Mouse (Mus musculus) embryonic facial prominence, embryonic 12.5 days (tissue): ENCODE measurements around the gene Fip1l1. TPM values are rescaled to one million over a fixed set of nuclear protein-coding genes. Genes with fewer than 3 reads are reported as not detected.

Experiments used
- ATAC-seq: fragments of 200-750 bp; cut with Nextera tagmentation; 2 replicates; pipeline ENCODE4 v1.8.0; 2017; ENCODE audit not compliant: insufficient number of reproducible peaks, insufficient read depth, low FRiP score, low TSS enrichment
- H3K27ac ChIP-seq: fragments of 300-500 bp; sonication (generic); 2 replicates; pipeline ENCODE4 v1.5.1; 2016; ENCODE audit warnings: mild to moderate bottlenecking
- H3K27me3 ChIP-seq: fragments of 300-500 bp; sonication (generic); 2 replicates; pipeline ENCODE4 v1.6.1; 2016; ENCODE audit warnings: mild to moderate bottlenecking, moderate library complexity
- H3K36me3 ChIP-seq: fragments of 300-500 bp; sonication (generic); 2 replicates; pipeline ENCODE4 v1.6.1; 2016; ENCODE audit warnings: mild to moderate bottlenecking
- H3K4me1 ChIP-seq: fragments of 300-500 bp; sonication (generic); 2 replicates; pipeline ENCODE4 v1.6.1; 2016
- H3K4me2 ChIP-seq: fragments of 300-500 bp; sonication (generic); replicated peaks from 2 replicates; pipeline ENCODE4 v1.6.1; 2016; ENCODE audit warnings: mild to moderate bottlenecking, moderate library complexity
- H3K4me3 ChIP-seq: fragments of 300-500 bp; sonication (generic); 2 replicates; pipeline ENCODE4 v1.5.1; 2016; ENCODE audit warnings: mild to moderate bottlenecking
- H3K9ac ChIP-seq: fragments of 300-500 bp; sonication (generic); 2 replicates; pipeline ENCODE4 v1.6.1; 2016; ENCODE audit warnings: mild to moderate bottlenecking, moderate library complexity
- H3K9me3 ChIP-seq: fragments of 300-500 bp; sonication (generic); 2 replicates; pipeline ENCODE4 v1.6.1; 2016; ENCODE audit warnings: mild to moderate bottlenecking, moderate library complexity
- WGBS: fragments of 180-500 bp; shearing (Covaris S2); methylation state at CpG from one replicate; pipeline ENCODE4 v1.1.7; 2016; 5-methylcytosine and 5-hydroxymethylcytosine counted together
- polyA plus RNA-seq: library from polyadenylated mRNA; unstranded; fragments of >200 nt; fragmentation: Nextera tagmentation; extraction: Ambion mirVana; gene quantifications from 2 replicates; pipeline ENCODE4 v1.2.1, GENCODE M21; 2016

Gene Fip1l1
- polyA plus RNA-seq, 1 experiment from 2014 or later: 122 TPM

GRCm38 (mm10) chr5:74589133-74589532 is 53.9 kb downstream of the Fip1l1 start:
- no peaks in the 10 kb centered on the region for H3K9me3 ChIP-seq
- no peak overlapping the region for H3K27ac ChIP-seq
- no peak for ATAC-seq
- H3K27me3 ChIP-seq: no peaks in the 10 kb centered on the region
- H3K36me3 ChIP-seq: peaks cover 47% of the 10 kb centered on the region
- H3K9ac ChIP-seq: no peak overlapping the region
- no peak overlapping the region for H3K4me3 ChIP-seq
- H3K4me1 ChIP-seq: peaks cover 15% of the 10 kb centered on the region
- H3K4me2 ChIP-seq: no peak overlapping the region
- WGBS: 91% methylated on average over 7 of the region's 7 CpGs

DNA sequence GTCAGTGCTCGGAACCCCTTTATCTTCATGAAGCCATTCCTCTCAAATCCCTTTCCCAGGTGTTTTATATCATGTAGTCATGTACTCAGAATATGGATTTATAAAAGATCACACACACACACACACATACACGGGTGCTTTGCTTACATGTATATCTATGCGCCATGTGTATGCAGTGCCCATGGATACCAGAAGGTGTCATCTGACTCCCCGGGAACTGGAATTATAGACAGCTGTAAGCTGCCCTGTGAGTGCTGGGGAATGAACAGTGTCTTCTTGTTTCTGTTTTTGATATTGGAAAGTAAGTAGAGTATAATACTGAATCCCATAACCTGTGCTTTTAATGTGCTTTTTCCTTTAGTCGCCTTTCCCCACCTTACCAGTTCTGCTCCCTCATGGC is 56.2 kb downstream of the Fip1l1 start:
- no peak overlapping the region for H3K4me2 ChIP-seq
- H3K27me3 ChIP-seq: no peaks in the 10 kb centered on the region
- H3K4me1 ChIP-seq: peaks cover 15% of the 10 kb centered on the region
- H3K27ac ChIP-seq: no peak overlapping the region; the same call in 1 of the 2 replicates
- H3K9ac ChIP-seq: no peak overlapping the region
- 83% methylated on average over 5 of the region's 5 CpGs for WGBS
- H3K4me3 ChIP-seq: no peak overlapping the region
- H3K9me3 ChIP-seq: no peaks in the 10 kb centered on the region
- peaks cover 60% of the 10 kb centered on the region for H3K36me3 ChIP-seq
- ATAC-seq: no peak

GRCm38 (mm10) chr5:74593147-74593546 is 57.9 kb downstream of the Fip1l1 start:
- H3K36me3 ChIP-seq: peaks cover 60% of the 10 kb centered on the region
- H3K27ac ChIP-seq: no peak overlapping the region
- 27% methylated on average over 8 of the region's 8 CpGs for WGBS
- no peaks in the 10 kb centered on the region for H3K9me3 ChIP-seq
- ATAC-seq: no peak
- peaks cover 15% of the 10 kb centered on the region for H3K4me1 ChIP-seq
- no peak overlapping the region for H3K9ac ChIP-seq
- no peak overlapping the region for H3K4me3 ChIP-seq
- H3K27me3 ChIP-seq: no peaks in the 10 kb centered on the region
- no peak overlapping the region for H3K4me2 ChIP-seq

DNA sequence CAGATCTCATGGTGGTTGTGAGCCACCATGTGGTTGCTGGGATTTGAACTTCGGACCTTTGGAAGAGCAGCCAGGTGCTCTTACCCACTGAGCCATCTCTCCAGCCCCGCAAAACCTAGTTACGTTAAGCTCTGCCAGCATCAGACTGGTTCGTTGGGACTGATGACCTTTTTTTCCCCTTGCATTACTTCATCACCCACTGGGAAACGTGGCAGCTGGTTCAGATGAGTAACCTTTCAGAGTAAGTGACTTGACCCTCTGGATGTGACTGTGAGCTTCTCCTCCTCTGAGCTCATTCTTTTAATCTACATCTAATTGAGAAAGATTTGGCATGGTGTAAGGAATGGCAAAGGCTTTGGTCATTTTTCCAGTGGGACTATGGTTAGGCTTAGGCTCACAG is 64.8 kb downstream of the Fip1l1 start:
- no peak overlapping the region for H3K4me2 ChIP-seq
- H3K27me3 ChIP-seq: no peaks in the 10 kb centered on the region
- no peak overlapping the region for H3K27ac ChIP-seq
- WGBS: 82% methylated on average over 5 of the region's 5 CpGs
- peaks cover 24% of the 10 kb centered on the region for H3K36me3 ChIP-seq
- H3K4me3 ChIP-seq: no peak overlapping the region
- 0 out of 2 replicates have a peak, but pooled peaks cover 4% of the 10 kb centered on the region for H3K4me1 ChIP-seq
- H3K9me3 ChIP-seq: no peaks in the 10 kb centered on the region
- no peak for ATAC-seq
- H3K9ac ChIP-seq: no peak overlapping the region

GRCm38 (mm10) chr5:74601171-74601570 is 65.9 kb downstream of the Fip1l1 start:
- Histone ChIP-seq H3K27me3 (no peaks in the 10 kb centered on the region), H3K4me2 (no peak overlapping the region), H3K27ac (no peak overlapping the region), H3K4me1 (0 out of 2 replicates have a peak, but pooled peaks cover 4% of the 10 kb centered on the region), H3K36me3 (peaks cover 16% of the 10 kb centered on the region), H3K9ac (no peak overlapping the region), H3K9me3 (no peaks in the 10 kb centered on the region), H3K4me3 (no peak overlapping the region)
- 78% methylated on average over 3 of the region's 3 CpGs for WGBS
- ATAC-seq: no peak

- Histone ChIP-seq H3K4me3 (no peak overlapping the region), H3K9me3 (no peaks in the 10 kb centered on the region), H3K4me2 (no peak overlapping the region), H3K36me3 (peaks cover 10% of the 10 kb centered on the region), H3K27ac (no peak overlapping the region), H3K4me1 (0 out of 2 replicates have a peak, but pooled peaks cover 4% of the 10 kb centered on the region), H3K9ac (no peak overlapping the region), H3K27me3 (no peaks in the 10 kb centered on the region)
- ATAC-seq: no peak
- WGBS: 75% methylated on average over 6 of the region's 6 CpGs
Observed at GRCm38 (mm10) chr5:74601965-74602364, 66.7 kb downstream of the Fip1l1 start.

GRCm38 (mm10) chr5:74602371-74602770 is 67.1 kb downstream of the Fip1l1 start:
- Histone ChIP-seq H3K9ac (no peak overlapping the region), H3K4me1 (0 out of 2 replicates have a peak, but pooled peaks cover 4% of the 10 kb centered on the region), H3K27me3 (no peaks in the 10 kb centered on the region), H3K4me3 (no peak overlapping the region), H3K4me2 (no peak overlapping the region), H3K27ac (no peak overlapping the region), H3K9me3 (no peaks in the 10 kb centered on the region), H3K36me3 (peaks cover 10% of the 10 kb centered on the region)
- ATAC-seq: no peak
- 71% methylated on average over 10 of the region's 10 CpGs for WGBS

- H3K4me3 ChIP-seq: no peak overlapping the region
- peaks cover 8% of the 10 kb centered on the region for H3K36me3 ChIP-seq
- no peak overlapping the region for H3K27ac ChIP-seq
- ATAC-seq: no peak
- no peak overlapping the region for H3K9ac ChIP-seq
- H3K9me3 ChIP-seq: no peaks in the 10 kb centered on the region
- 66% methylated on average over 4 of the region's 4 CpGs for WGBS
- H3K4me2 ChIP-seq: no peak overlapping the region
- 0 out of 2 replicates have a peak, but pooled peaks cover 4% of the 10 kb centered on the region for H3K4me1 ChIP-seq
- H3K27me3 ChIP-seq: no peaks in the 10 kb centered on the region
Observed at GRCm38 (mm10) chr5:74603306-74603705, 68.1 kb downstream of the Fip1l1 start.

- WGBS: 85% methylated on average over 8 of the region's 8 CpGs
- no peak for ATAC-seq
- H3K4me1 ChIP-seq: 0 out of 2 replicates have a peak, but pooled peaks cover 4% of the 10 kb centered on the region
Observed at GRCm38 (mm10) chr5:74606213-74606612, 71.0 kb downstream of the Fip1l1 start.

GRCm38 (mm10) chr5:74610511-74610910 is 75.3 kb downstream of the Fip1l1 start:
- Histone ChIP-seq H3K36me3 (no peaks in the 10 kb centered on the region), H3K4me1 (peaks cover 12% of the 10 kb centered on the region; the same call in 1 of the 2 replicates), H3K27ac (no peak overlapping the region), H3K4me2 (no peak overlapping the region), H3K4me3 (no peak overlapping the region), H3K9me3 (no peaks in the 10 kb centered on the region), H3K9ac (no peak overlapping the region), H3K27me3 (no peaks in the 10 kb centered on the region)
- no peak for ATAC-seq
- WGBS: 86% methylated on average over 10 of the region's 10 CpGs

More at GRCm38 (mm10) chr5:74606213-74606612, 71.0 kb downstream of the Fip1l1 start:
- H3K9ac ChIP-seq: no peak overlapping the region
- no peaks in the 10 kb centered on the region for H3K36me3 ChIP-seq
- no peak overlapping the region for H3K4me3 ChIP-seq
- no peak overlapping the region for H3K4me2 ChIP-seq
- no peaks in the 10 kb centered on the region for H3K27me3 ChIP-seq
- no peaks in the 10 kb centered on the region for H3K9me3 ChIP-seq
- no peak overlapping the region for H3K27ac ChIP-seq

- Histone ChIP-seq H3K36me3 (no peaks in the 10 kb centered on the region), H3K27me3 (no peaks in the 10 kb centered on the region), H3K4me1 (peaks cover 26% of the 10 kb centered on the region; the same call in 1 of the 2 replicates), H3K4me2 (no peak overlapping the region), H3K4me3 (no peak overlapping the region), H3K27ac (no peak overlapping the region), H3K9me3 (no peaks in the 10 kb centered on the region), H3K9ac (no peak overlapping the region)
- 88% methylated on average over 5 of the region's 5 CpGs for WGBS
- no peak for ATAC-seq
Observed at GRCm38 (mm10) chr5:74612713-74613112, 77.5 kb downstream of the Fip1l1 start.

DNA sequence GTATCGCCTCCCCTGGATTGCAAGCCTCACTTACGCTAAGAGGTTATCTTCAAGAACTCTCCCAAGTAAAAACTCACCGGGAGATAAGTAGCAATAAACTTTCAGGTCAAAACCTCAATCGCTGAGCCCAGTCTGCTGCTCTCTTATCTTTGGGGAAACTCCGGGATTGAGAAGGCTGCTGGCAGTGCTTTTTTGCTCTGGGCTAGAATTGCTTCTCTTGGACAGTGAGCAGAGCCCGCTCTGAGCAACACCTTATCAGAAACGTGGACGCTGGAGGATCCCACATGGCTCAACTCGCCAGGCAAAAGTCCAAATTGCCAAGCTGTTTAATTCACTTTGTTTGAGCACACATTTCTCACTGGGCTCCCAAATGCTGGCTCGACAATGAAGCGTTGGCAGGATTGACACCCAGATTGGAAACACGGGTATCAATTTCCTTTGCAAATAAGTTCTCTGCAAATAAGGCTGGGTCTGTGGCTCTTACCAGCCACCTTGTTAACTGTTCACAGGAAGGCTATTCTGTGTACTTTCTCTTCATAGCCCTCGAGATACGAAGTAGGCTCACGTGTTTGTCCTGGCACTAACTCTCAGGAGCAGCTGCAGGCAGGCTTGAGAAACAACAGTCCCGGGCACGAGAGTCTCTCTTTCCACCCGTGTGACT is 78.4 kb downstream of the Fip1l1 start:
- ATAC-seq: no peak
- H3K9ac ChIP-seq: no peak overlapping the region
- H3K4me1 ChIP-seq: peaks cover 31% of the 10 kb centered on the region; the same call in 1 of the 2 replicates
- H3K36me3 ChIP-seq: no peaks in the 10 kb centered on the region
- H3K27ac ChIP-seq: peak overlapping the region; percentile 24; the same call in 1 of the 2 replicates
- no peaks in the 10 kb centered on the region for H3K9me3 ChIP-seq
- no peak overlapping the region for H3K4me2 ChIP-seq
- WGBS: 51% methylated on average over 18 of the region's 18 CpGs
- H3K27me3 ChIP-seq: no peaks in the 10 kb centered on the region
- H3K4me3 ChIP-seq: no peak overlapping the region
